Mouse (Mus musculus) urinary bladder, postnatal 36 days (tissue): ENCODE results near the gene Dusp3.

Experiments used
- DNase-seq, 2 experiments: peaks; one replicate each; pipeline ENCODE4 v3.0.0; 2022; ENCODE audit warnings: low spot score in 2 of 2, mixed read lengths in 1 of 2

The Dusp3 gene

GRCm38 (mm10) chr11:101986913-101987312 is at the start of gene Dusp3:
Gene Dusp3, minus strand, starts transcription at chr11:101987013.
- no peak for DNase-seq

DNA sequence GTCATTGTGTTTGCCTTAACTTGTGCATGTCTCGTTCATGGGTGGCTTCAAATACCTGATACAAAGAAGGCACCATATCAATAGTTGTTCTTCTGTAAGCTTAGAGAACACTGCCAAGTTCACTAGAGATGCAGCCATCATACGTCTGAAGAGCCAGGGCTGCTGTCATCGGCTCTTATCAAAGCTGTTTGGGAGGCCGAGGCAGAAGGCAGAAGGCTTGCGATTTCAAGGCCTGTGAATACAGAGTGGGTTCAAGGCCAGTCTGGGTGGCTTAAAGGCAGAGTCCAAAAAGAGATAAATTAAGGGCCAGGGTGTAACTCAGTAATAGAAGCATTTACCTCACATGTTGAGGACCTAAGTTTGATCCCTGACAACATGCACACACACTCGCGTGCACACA is 49.5 kb upstream of the Dusp3 start:
- DNase-seq, result no peak

DNA sequence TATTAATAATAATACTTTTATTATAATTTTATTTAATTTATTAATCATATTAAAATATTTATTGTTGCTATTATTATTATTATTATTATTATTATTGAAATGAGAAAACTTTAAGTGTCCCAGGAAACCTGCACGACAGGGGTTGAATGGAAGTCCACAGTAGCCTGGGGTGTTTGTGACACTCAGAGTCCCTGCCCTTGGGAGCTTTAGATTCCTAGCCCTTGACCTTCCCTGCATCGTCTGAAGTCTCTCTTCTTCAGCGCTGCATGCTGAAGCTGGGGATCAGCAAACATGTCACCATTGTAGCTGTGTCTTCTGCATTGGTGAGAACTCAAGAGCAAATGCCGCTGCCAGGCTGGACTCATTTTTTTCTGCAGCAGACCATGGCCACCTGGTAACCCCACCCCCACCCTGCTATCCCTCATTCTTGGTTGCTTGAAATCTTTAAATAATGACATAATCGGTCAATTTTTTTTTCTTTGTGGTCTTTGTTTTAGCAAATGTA is 48.7 kb upstream of the Dusp3 start:
- DNase-seq, result no peak

DNA sequence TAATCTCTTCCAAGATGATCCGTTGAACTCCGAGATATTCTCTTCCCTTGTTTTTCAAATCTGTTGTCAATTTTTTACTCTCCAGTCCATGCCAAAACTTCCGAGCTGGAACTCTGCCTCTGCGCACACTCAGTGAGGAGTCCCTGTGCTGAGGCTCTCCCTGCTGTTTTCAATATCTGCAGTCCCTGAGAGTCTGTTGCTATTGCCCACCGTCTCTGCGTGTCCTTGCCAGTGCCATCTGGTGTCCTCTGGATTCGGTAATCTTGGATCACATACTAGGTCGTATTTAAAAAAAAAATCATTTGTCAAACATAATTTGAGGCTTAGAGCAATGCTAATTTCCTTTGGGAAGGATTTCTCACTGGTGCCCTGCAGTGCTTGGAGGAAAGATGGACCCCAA is 48.1 kb upstream of the Dusp3 start:
- no peak for DNase-seq

- no peak for DNase-seq
Measured at GRCm38 (mm10) chr11:102033055-102033591, 46.3 kb upstream of the Dusp3 start.

GRCm38 (mm10) chr11:102031149-102031548 is 44.3 kb upstream of the Dusp3 start:
- DNase-seq, result no peak

DNA sequence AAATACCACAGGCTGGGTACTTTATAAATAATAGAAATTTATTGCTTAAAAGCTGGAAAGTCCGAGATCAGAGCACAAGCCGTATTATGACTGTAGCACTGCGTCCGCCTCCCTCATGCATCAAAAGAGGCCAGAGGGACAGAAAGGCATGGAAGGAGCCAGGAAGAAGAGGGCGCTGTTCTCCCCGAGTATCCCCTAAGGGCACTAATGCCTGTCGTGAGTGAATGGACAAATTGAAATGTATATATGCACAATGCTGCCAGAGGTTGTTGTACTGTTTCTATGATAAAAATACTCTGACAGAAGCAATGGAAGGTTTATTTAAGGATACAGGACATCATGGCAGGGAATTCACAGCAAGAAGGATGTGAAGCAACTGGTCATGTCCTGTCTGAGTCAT is 43.2 kb upstream of the Dusp3 start:
- no peak for DNase-seq

DNA sequence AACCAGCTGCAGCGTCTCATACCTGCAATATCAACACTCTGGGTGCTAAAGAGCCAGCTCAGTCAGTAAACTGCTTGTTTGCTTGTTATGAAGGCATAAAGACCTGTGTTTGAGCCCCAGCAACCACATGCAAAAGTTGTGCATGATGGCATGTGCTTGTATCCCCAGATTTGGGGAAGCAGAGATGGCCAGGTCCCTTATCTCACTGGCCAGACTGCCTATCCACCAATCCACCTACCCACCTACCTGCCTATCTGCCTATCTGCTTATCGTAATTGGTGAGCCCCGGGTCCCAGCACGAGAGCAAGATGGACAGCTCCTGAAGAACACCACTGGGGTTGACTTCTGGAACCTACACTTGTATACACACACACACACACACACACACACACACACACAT is 42.5 kb upstream of the Dusp3 start:
- DNase-seq, result no peak

GRCm38 (mm10) chr11:102028087-102028816 is 41.4 kb upstream of the Dusp3 start, which contains the start of gene Mpp3:
Gene Mpp3, minus strand, starts transcription at chr11:102028461.
- DNase-seq, result no peak

DNA sequence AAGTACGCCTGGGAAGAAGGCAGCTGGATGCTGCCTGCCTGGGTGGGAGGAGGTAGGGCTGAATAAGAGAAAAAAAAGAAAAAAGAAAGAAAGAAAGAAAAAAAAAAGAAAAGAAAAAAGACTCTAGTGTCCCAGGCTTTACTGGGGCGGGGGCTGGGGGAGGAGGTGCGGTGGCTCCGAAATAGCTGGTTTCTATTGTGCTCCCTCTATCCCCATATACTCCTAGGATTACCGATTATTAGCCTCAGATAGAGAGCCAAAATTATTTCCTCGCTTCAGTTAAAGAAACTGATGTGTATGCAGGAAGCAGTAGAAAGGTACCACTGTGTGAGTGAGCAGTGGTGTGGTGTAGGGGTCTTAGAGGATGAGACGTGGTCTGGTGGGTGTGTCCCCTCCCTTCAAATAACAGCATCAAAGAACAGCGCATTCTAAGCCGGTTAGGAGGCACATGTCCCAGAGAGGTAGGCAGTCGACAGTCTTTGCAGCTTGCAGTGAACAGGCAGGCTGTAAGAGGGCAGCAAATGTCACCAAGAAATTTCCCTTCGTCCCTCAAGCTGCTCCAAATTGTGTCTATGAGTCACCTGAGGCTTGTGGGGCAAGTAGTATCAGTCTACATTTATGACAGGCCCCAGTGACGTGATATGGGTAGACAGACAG is 40.7 kb upstream of the Dusp3 start:
- DNase-seq, result no peak

DNA sequence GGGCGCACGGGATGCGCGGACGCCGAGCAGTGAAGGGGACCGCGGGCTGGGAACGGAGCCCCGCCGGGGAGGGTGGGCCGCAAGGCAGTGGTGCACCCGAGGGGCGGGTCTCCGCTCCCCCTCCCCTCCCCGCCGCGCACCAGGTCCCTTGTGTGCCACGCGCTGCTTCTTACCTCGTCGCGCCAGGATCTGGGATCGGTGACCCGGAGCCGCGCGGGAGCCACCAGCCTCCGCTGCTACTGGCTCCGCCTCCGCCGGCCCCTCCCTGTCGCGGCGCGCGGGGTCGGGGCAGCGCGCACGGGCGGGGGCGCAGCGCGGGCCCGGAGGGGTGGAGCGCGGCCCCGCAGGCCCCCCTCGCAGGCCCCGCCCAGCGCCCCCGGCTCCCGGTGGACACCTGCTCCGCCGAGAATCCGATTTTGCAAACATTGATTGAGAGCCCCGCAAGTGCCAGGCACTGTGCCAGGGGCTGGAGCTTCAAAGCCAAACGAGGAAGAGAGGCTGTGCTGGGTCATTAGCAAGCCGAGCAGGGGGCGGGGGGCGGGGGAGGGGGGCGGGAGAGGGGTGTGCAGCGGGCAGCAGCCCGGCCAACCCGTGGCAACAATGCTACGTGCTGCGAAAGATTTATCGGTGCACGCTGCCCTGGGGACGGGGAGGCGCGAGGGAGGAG is 40.0 kb upstream of the Dusp3 start:
- peak; percentile 19 to 51 for DNase-seq

- DNase-seq, result no peak
Measured at GRCm38 (mm10) chr11:102025991-102026660, 39.3 kb upstream of the Dusp3 start.

DNA sequence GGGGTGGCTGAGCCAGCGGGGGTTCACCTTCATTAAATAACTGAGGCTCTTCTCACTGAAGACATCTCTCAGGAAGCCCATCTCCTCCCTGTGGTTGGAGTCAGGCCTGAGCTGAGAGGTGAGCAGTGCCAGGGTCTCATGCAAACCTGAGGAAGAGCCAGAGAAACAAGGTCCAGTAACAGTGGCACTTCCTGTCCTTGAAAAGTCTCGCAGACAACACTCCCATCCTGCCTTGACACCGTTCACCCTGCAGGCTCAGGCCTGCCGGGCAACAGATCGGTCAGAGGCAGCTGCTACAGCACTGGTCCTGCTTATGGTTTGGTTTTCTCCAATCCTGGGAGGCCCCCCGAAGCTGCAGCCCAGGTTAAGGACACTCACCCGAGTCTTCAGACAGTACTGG is 38.5 kb upstream of the Dusp3 start:
- DNase-seq, result no peak

GRCm38 (mm10) chr11:102024875-102025274 is 38.1 kb upstream of the Dusp3 start:
- DNase-seq, result no peak

GRCm38 (mm10) chr11:102024084-102024758 is 37.4 kb upstream of the Dusp3 start:
- no peak for DNase-seq

DNA sequence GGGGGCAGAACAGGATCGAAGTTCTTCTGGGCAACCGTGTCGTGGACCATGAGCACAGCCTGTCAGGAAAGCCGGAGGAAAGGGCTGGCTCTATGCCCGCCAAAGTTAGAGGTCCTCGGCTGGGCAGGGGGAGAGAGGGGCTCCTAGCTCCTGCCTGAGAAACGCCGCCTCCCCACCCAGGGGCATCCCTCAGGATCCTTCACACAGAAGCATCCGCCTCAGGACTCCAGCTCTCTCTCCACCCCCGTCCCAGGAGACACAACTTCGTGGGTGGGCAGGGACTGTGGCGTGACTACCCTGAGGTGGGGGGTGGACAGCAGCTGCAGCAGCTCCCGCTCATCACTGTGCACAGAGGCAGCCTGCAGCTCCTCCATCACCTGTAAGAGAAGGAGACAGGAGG is 36.6 kb upstream of the Dusp3 start:
- DNase-seq, result no peak

DNA sequence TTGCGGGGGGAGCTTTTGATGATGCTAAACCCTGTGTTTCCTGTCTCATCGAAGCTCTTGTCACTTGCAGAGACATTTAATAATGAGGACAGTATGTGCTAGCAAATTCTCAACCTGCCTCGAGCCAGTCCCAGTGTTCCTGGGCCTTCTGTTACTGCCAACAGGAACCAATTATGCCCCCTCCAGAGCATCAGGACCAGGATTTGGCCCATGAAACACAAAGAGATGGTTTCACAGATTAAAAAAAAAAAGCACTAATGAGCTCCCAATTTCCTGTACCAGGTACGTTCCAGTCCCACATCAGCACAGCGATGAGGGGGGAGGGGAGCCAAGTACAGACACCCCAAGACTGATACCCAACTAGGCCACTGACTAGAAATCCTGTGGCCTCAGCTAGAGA is 34.4 kb upstream of the Dusp3 start:
- DNase-seq, result no peak

GRCm38 (mm10) chr11:102019736-102020135 is 32.9 kb upstream of the Dusp3 start:
- DNase-seq, result no peak

DNA sequence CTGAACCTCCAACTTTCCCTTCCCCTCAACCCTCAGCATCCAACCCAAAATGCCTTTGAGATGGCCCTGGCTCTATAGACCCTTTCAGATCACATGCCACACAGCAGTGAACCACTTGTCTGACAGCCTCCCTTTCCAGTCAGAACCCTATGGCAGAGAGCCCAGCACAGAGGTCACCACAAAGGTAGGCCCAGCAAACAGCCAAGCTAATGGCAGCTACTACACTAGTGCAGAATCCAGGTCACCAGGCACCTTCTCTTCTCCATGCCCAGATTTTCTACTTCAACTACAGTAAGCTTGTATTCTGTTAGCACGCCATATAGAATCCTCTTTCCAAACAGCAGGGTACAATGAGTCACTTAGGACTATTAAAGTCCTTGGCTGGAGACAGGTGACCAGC is 29.3 kb upstream of the Dusp3 start:
- no peak for DNase-seq

DNA sequence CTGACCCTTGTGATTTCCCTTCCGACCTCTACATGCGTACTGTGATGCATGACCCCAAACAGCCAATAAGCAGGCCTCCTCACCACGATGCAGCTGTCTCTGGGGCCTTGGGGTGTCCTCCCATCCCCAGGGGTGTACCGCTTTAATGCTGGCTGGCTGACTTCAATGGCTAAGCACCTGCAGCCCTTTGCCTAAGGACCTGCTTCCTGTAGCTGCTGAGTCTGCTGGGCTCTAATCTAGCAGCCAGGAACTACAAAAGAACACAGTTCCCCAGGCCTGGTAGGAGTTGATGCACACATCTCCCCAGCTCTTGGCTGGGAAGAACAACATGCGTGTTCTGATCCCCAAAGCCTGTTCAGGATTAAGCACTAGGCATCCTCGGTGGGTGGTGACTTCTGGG is 28.7 kb upstream of the Dusp3 start:
- DNase-seq, result no peak

- no peak for DNase-seq
Measured at GRCm38 (mm10) chr11:102013201-102013600, 26.4 kb upstream of the Dusp3 start.
